Mouse (Mus musculus): ENCODE data around the gene Lsm3.

- TF ChIP-seq CTCF (IDR thresholded peaks at IDR 0.05; ENCODE audit: borderline replicate concordance, control insufficient read depth, extremely low read depth, insufficient read depth, low read length, poor library complexity) (no peak), POLR2A (IDR thresholded peaks at IDR 0.05; ENCODE audit: control insufficient read depth, extremely low read depth, insufficient read depth, low read length, poor library complexity) (no peak)
Measured at GRCm38 (mm10) chr6:91514737-91515362, 878 bp upstream of the Lsm3 start.
